Mouse (Mus musculus) stomach, embryonic 15.5 days (tissue): ENCODE data around the gene Nfxl1. TPM values are rescaled to one million over a fixed set of nuclear protein-coding genes. Genes with fewer than 3 reads are reported as not detected.
"Not testable (repeated sequence)": the region's sequence is repeated elsewhere in the genome, so short reads cannot be mapped to it uniquely, and the experiment has no call there.

Experiments used
- ATAC-seq: fragments of 200-750 bp; cut with Nextera tagmentation; 2 replicates; pipeline ENCODE4 v1.8.0; 2017; ENCODE audit warnings: low read depth, moderate number of reproducible peaks, moderate TSS enrichment; ENCODE audit not compliant: insufficient read depth, low FRiP score
- H3K27ac ChIP-seq: fragments of 300-500 bp; sonication (generic); 2 replicates; pipeline ENCODE4 v1.5.1; 2015; ENCODE audit warnings: mild to moderate bottlenecking, inconsistent platforms
- H3K27me3 ChIP-seq: fragments of 300-500 bp; sonication (generic); replicated peaks from 2 replicates; pipeline ENCODE4 v1.6.1; 2015; ENCODE audit warnings: inconsistent platforms
- H3K36me3 ChIP-seq: fragments of 300-500 bp; sonication (generic); 2 replicates; pipeline ENCODE4 v1.6.1; 2015; ENCODE audit warnings: inconsistent platforms
- H3K4me1 ChIP-seq: fragments of 300-500 bp; sonication (generic); 2 replicates; pipeline ENCODE4 v1.6.1; 2015; ENCODE audit warnings: inconsistent platforms
- H3K4me2 ChIP-seq: fragments of 300-500 bp; sonication (generic); 2 replicates; pipeline ENCODE4 v1.6.1; 2015; ENCODE audit warnings: mild to moderate bottlenecking, inconsistent platforms
- H3K4me3 ChIP-seq: fragments of 300-500 bp; sonication (generic); replicated peaks from 2 replicates; pipeline ENCODE4 v1.5.1; 2015; ENCODE audit warnings: inconsistent platforms
- H3K9ac ChIP-seq: fragments of 300-500 bp; sonication (generic); 2 replicates; pipeline ENCODE4 v1.6.1; 2015; ENCODE audit warnings: inconsistent platforms
- H3K9me3 ChIP-seq: fragments of 300-500 bp; sonication (generic); 2 replicates; pipeline ENCODE4 v1.6.1; 2016; ENCODE audit warnings: inconsistent platforms
- WGBS: fragments of 180-500 bp; shearing (Covaris S2); methylation state at CpG from one replicate; pipeline ENCODE4 v1.1.7; 2015; 5-methylcytosine and 5-hydroxymethylcytosine counted together
- polyA plus RNA-seq: library from polyadenylated mRNA; unstranded; fragments of >200 nt; fragmentation: Nextera tagmentation; extraction: Ambion mirVana; gene quantifications from 2 replicates; pipeline ENCODE4 v1.2.1, GENCODE M21; 2015

Gene Nfxl1
- 18.1 and 18.5 TPM in 2 replicates for polyA plus RNA-seq

DNA sequence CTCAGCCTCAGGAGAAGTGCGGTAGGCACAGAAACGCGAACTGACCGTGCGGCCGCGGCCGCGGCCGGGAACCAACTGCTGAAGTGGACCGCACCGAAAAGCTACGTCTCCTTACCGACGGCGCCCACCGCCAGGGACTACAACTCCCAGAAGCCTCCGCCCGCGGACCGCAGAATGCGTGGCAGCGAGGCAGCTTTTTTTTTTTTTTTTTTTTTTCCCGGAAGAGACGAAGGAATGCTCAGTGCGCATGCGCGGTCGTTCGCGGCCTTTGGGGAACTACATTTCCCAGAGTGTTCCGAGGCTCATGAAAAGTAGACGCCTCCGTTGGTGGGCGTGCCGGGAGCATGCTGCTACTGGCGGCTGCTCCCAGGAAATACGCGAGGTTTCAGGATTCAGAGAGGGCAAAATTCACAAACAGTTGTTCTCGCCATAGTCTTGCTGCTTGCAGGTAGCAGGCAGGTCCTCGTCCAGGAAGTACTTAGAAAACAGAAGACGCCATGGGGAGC lies at the start of gene Nfxl1:
Nfxl1 (minus strand) TSS at position 141 of the 506 bp plus-strand sequence.
- Histone ChIP-seq H3K27ac (peak within 1 kb of the TSS; percentile 83), H3K36me3 (peaks cover 4% of the 10 kb centered on the region; the same call in 1 of the 2 replicates), H3K27me3 (no peaks in the 10 kb centered on the region), H3K4me1 (no peaks in the 10 kb centered on the region), H3K9me3 (no peaks in the 10 kb centered on the region), H3K4me3 (peak within 1 kb of the TSS; percentile 93), H3K4me2 (peak within 1 kb of the TSS; percentile 92), H3K9ac (peak within 1 kb of the TSS; percentile 92)
- WGBS: under 1% methylated on average over 42 of the region's 42 CpGs
- ATAC-seq: peak; percentile 96

DNA sequence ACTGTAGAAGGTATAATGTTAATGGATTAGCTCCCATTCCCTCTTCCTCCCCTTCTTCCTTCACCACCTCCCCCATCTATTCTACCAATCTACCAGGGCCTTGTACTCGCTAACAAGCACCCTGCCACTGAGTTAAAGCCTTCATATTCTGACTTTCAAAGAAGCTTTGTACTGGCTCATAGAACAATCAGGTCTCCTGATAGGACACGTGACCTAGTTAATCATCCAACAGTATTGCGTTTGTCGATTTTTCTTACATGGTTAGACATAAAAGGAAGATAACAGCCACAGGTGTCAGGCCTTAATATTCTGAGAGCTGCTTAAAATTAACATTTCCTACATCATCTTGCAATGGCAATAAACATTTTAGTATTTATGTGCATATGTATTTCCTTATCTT lies 43.7 kb upstream of the Nfxl1 start:
- Histone ChIP-seq H3K36me3 (no peaks in the 10 kb centered on the region), H3K27ac (no peak overlapping the region), H3K4me3 (no peak overlapping the region), H3K4me2 (no peak overlapping the region), H3K9me3 (no peaks in the 10 kb centered on the region), H3K4me1 (no peaks in the 10 kb centered on the region), H3K27me3 (no peaks in the 10 kb centered on the region), H3K9ac (no peak overlapping the region)
- no peak for ATAC-seq
- WGBS: 80% methylated on average over 4 of the region's 4 CpGs

DNA sequence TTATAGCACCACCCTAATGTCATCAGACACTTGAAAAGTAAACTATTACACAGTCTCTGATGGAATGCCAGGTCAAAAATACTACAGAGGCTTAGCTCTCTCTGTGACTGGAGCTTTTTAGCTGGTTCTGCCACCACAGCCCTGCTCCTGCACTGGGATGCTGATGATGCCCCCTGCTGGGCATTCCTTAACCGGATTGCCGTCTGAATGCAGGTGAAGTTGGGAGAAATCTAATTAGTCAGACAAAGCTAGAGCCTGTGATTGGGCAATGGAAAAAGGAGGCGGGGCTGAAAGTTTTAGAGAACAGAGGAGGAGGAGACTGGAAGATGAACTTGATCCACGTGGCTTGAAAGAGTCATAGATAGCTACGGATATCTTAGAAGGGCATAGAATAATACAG lies 41.5 kb upstream of the Nfxl1 start:
- Histone ChIP-seq H3K9me3 (no peaks in the 10 kb centered on the region), H3K4me3 (no peak overlapping the region), H3K36me3 (no peaks in the 10 kb centered on the region), H3K4me2 (no peak overlapping the region), H3K9ac (no peak overlapping the region), H3K4me1 (no peaks in the 10 kb centered on the region), H3K27me3 (no peaks in the 10 kb centered on the region), H3K27ac (no peak overlapping the region)
- 0 out of 2 replicates have a peak, but pooled peaks have one; percentile 31 for ATAC-seq
- WGBS: 16% methylated on average over 5 of the region's 5 CpGs

DNA sequence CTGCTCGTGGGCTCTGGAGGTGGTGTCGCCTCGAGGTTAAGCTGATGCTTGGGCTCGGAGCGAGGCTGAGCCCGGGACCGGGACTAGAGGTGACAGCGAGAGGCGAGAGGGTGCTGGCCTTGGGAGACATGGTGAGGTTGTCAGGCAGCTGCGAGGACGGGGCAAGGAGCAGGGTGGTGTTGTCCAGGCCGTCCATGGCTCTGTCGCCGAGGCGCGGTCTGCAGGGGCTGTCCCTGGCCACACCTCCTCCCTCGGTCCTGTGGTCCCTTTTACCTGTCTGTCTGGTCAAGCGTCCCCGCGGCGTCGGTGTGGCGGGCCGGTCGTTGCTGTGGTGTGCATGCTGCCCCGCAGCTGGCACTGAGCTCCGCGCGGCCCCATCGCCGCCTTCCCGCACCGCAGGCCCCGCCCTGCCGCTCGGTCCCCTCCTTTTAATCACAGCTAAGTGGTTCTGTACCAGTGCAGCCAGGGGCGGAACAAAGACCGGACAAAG lies 27.8 kb upstream of the Nfxl1 start, which contains the start of gene Gm5868:
Gm5868 (minus strand) TSS at position 360 of the 490 bp plus-strand sequence.
- WGBS: 3% methylated on average over 32 of the region's 38 CpGs
- H3K9ac ChIP-seq: no peak within 1 kb of the TSS
- peaks cover 7% of the 10 kb centered on the region; the same call in 1 of the 2 replicates for H3K4me1 ChIP-seq
- H3K4me3 ChIP-seq: peak within 1 kb of the TSS; percentile 37
- no peaks in the 10 kb centered on the region for H3K9me3 ChIP-seq
- H3K36me3 ChIP-seq: no peaks in the 10 kb centered on the region
- H3K27ac ChIP-seq: no peak within 1 kb of the TSS
- peak within 1 kb of the TSS; percentile 76 for H3K4me2 ChIP-seq
- no peak for ATAC-seq
- peaks cover 13% of the 10 kb centered on the region for H3K27me3 ChIP-seq

DNA sequence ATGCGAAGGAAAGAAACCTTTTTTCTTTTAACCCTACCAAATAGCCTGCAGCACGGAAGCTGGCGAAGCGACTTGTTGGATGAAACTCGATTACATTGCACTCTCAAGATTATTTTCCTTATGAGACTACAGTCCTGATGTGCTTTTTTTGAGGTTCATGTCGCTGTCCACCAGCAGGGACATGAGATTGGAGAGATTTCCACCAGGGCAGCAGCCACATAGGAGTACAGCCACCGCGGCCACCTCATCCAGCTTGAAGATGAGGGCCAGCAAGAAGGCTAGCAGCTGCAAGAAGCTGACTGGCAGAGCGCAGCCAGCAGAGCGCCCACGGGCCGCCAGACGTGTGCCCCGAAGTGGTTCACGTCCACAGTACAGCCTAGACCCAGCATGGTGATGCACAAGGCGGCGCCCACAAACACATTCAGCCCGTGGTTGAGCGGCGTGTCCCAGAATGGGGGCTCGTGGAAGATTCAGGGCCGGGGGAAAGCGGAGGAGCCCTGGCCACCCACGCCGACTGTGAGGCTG lies 27.2 kb upstream of the Nfxl1 start:
- not testable (repeated sequence) for ATAC-seq, H3K9ac ChIP-seq, H3K27ac ChIP-seq, H3K36me3 ChIP-seq, H3K4me1 ChIP-seq, H3K9me3 ChIP-seq
- Histone ChIP-seq H3K4me2 (peak overlapping the region; percentile 76), H3K4me3 (peak overlapping the region; percentile 37), H3K27me3 (peaks cover 13% of the 10 kb centered on the region)
- WGBS: 39% methylated on average over 25 of the region's 25 CpGs

DNA sequence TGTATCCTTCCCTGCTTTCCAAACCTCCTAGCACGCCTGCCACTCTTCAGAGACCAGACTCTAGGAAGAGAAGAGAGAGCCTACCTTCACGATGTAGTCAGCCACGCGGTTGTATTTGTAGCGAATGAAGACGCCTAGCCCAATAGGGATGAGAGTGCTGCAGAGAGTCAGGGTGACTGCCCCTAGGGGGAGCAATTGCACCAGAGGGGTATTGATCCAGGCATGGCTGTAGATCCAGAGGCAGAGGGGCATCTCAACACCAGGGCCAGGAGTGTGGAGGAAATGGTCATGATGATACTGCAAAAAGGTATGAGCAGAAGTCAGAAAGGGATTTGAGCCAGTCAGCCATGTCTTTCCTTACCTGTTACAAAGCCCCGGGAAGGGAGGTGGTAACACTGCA lies 26.6 kb upstream of the Nfxl1 start:
- 40% methylated on average over 7 of the region's 7 CpGs for WGBS
- not testable (repeated sequence) for H3K9ac ChIP-seq, H3K9me3 ChIP-seq, H3K4me3 ChIP-seq, H3K4me2 ChIP-seq, H3K27ac ChIP-seq, H3K4me1 ChIP-seq, H3K36me3 ChIP-seq, ATAC-seq
- H3K27me3 ChIP-seq: peaks cover 14% of the 10 kb centered on the region

DNA sequence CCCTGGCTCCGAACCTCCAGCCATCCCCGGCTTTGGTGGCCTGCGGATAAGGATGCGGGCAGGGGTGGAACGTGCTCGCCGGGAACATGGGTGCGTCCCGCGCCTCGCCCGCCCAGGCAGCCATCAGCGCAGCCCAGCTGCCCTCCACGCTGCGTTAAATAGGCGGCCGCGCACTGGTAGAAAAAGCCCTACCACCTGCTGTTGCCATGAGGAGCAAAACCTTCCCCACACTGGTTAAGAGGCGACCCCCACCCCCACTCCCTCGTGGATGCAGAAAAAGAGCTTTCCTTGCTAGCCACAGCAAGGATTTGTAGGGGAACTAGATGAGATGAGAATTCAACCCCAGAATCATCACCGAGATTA lies 21.5 kb upstream of the Nfxl1 start, which contains the start of gene Zar1:
Zar1 (minus strand) TSS at position 285 of the 363 bp plus-strand sequence.
- 8% methylated on average over 20 of the region's 21 CpGs for WGBS
- Histone ChIP-seq H3K4me2 (peak within 1 kb of the TSS; percentile 84), H3K9ac (0 out of 2 replicates have a peak within 1 kb of the TSS, but pooled peaks have one; percentile 12), H3K4me3 (peak within 1 kb of the TSS; percentile 42), H3K27me3 (peaks cover 10% of the 10 kb centered on the region)
- not testable (repeated sequence) for H3K36me3 ChIP-seq, H3K4me1 ChIP-seq, H3K9me3 ChIP-seq, H3K27ac ChIP-seq
- ATAC-seq: peak; percentile 50; the same call in 1 of the 2 replicates

DNA sequence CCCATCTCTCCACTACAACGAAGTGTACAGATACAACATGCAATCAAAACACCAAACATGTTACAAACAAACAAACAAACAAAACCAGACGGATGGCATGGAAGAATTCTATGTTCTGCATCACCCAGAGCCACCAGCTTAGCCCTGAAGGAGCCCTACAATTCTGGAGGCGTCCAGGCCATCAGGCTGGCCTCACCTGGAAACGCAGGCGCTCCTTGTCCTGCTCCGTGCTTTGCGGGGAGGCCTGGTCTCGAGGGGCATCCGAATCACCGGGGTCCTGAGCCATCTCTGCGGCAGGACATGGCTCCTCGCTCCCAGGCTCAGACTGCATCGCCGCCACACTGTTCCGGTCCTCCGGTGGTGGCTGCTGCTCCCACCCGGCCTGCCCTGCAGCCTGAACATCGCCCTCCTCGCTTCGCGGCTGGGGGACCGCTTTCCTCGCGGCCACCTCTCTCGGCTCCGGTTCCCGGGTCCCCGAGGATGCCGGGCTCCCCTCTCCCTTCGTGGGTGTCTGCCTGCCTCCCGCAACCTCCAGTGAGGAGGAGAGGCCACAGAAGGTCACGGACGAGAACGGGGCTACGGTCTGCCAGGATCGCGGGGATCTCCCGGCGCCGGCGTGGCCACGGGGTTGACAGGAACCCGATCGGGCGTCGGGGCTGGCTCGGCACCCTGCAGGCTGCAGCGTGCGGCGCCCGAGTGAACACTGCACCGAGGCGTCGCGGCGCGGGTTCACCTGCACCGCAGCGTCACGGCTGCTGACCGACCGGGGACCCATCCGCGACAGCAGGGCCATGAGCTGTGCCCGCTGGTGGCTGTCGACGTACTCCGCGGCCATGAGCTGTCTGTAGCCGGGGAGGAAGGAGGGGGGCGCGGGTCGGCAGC lies 20.8 kb upstream of the Nfxl1 start:
- 6% methylated on average over 56 of the region's 73 CpGs for WGBS
- peaks cover 10% of the 10 kb centered on the region for H3K27me3 ChIP-seq
- not testable (repeated sequence) for H3K4me1 ChIP-seq, H3K27ac ChIP-seq, H3K36me3 ChIP-seq, H3K9me3 ChIP-seq
- H3K4me3 ChIP-seq: peak overlapping the region; percentile 42
- H3K4me2 ChIP-seq: peak overlapping the region; percentile 84
- H3K9ac ChIP-seq: 0 out of 2 replicates have a peak overlapping the region, but pooled peaks have one; percentile 12
- ATAC-seq: peak; percentile 60; the same call in 1 of the 2 replicates

DNA sequence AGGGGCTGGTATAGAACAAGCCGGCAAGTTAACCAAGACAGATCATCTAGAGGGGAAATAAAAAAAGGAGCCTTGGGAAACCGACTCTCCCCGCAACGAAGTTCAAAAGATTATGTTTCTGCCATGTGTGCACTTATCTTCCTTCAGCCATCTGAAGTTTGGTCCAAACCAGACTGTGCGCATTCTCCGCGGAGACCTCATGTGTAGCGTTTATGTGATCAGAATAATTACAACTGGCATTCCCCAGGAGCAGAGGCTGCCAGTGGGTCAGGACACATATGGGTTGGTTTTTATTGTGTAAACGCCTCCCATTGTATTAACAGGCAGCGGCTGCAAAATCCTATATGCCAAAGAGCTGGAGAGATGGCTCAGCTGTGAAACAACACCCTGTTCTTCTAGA lies 20.1 kb upstream of the Nfxl1 start:
- H3K27ac ChIP-seq, H3K4me3 ChIP-seq, H3K4me2 ChIP-seq, H3K9me3 ChIP-seq, H3K4me1 ChIP-seq, H3K9ac ChIP-seq, H3K36me3 ChIP-seq, ATAC-seq: not testable (repeated sequence)
- H3K27me3 ChIP-seq: peaks cover 10% of the 10 kb centered on the region
- WGBS: 46% methylated on average over 10 of the region's 10 CpGs

DNA sequence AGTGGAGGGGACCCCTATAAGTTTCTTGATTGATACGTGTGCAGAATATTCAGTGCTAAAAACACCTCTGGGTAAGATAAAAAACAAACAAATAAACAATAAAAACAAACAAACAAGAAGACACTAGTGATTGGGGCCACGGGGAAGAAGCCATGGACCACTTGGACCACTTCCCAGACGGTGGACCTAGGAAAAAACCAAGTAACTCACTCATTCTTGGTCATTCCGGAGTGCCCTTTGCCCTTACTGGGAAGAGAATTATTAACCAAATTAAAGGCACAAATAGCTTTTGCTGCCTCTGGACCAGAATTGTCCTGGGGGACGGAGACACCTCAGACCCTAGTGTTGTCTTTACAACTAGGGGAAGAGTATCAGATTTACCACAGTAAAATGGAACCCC lies 6.1 kb upstream of the Nfxl1 start:
- Histone ChIP-seq H3K9ac (no peak overlapping the region), H3K4me1 (no peaks in the 10 kb centered on the region), H3K27ac (no peak overlapping the region), H3K4me3 (no peak overlapping the region), H3K27me3 (no peaks in the 10 kb centered on the region), H3K9me3 (no peaks in the 10 kb centered on the region), H3K4me2 (no peak overlapping the region), H3K36me3 (no peaks in the 10 kb centered on the region)
- WGBS: 77% methylated on average over 5 of the region's 5 CpGs
- ATAC-seq: no peak

DNA sequence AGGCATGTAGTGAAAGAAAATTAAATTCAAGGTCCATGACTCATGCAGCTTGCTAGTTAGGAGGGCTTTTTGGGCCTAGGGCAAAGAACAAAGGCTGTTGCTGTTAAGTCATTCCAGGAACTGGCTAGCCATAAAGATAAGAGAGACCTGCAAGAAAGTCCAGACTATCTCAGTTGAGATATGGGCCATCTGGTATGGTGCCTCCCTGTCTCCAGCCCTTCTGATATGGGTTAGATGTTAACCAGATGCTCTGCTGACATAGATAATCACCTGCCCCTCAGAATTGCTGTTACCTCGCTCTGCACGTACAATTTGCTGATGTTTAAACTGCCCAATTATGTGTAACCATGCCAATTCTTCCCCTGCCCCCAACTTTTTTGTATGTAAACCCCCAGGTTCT lies 3.7 kb upstream of the Nfxl1 start:
- not testable (repeated sequence) for H3K9me3 ChIP-seq, H3K36me3 ChIP-seq, H3K9ac ChIP-seq, H3K27ac ChIP-seq, H3K4me1 ChIP-seq, H3K4me3 ChIP-seq, ATAC-seq, H3K4me2 ChIP-seq, H3K27me3 ChIP-seq
- WGBS: 82% methylated on average over 2 of the region's 2 CpGs
